Mouse (Mus musculus) B cell, adult 2 months (primary cell): ENCODE data around the gene Plch1.

Experiments used
- DNase-seq, 2 experiments: peaks; one replicate each; pipeline ENCODE4 v3.0.0; 2022

Plch1 gene

GRCm38 (mm10) chr3:63665307-63665706 is 234.0 kb downstream of the Plch1 start:
- no peak for DNase-seq

- DNase-seq = no peak
Observed at GRCm38 (mm10) chr3:63664575-63665243, 234.6 kb downstream of the Plch1 start.
